Mouse (Mus musculus) T-helper 1 cell (primary cell): ENCODE data around the gene Luzp2.

Source experiments
- in situ Hi-C: fragments of 300-600 bp; cut with MboI, MseI; formaldehyde crosslinking; loops from one replicate; pipeline ENCODE4 v1.15.1; 2025; ENCODE audit warnings: high pct_unique_total_duplicates

Gene Luzp2

GRCm38 (mm10) chr7:54835372-54835851 lies at the start of gene Luzp2:
Gene Luzp2 (plus strand): TSS chr7:54835498.
- in situ Hi-C loops = no loop called here

- in situ Hi-C loops = no loop called here
These were observed 47.8 kb upstream of the Luzp2 start for GRCm38 (mm10) chr7:54787456-54787855.

- in situ Hi-C loops = no loop called here
These were observed 16.7 kb upstream of the Luzp2 start for GRCm38 (mm10) chr7:54818606-54819005.

GRCm38 (mm10) chr7:54828751-54829150 lies 6.5 kb upstream of the Luzp2 start:
- in situ Hi-C loops = no loop called here

- in situ Hi-C loops = no loop called here
These were observed 634 bp downstream of the Luzp2 start for GRCm38 (mm10) chr7:54835911-54836352.

GRCm38 (mm10) chr7:54836437-54836836 lies 1.1 kb downstream of the Luzp2 start:
- in situ Hi-C loops = no loop called here

GRCm38 (mm10) chr7:54842807-54843335 lies 7.6 kb downstream of the Luzp2 start:
- in situ Hi-C loops = no loop called here

GRCm38 (mm10) chr7:54845875-54846691 lies 10.8 kb downstream of the Luzp2 start:
- in situ Hi-C loops = loop anchor here (5.0 kb wide), 1 partner anchor 866 kb away; no protein-coding TSS in a partner anchor

- in situ Hi-C loops = loop anchor here (5.0 kb wide), 1 partner anchor 866 kb away; no protein-coding TSS in a partner anchor
These were observed 11.4 kb downstream of the Luzp2 start for GRCm38 (mm10) chr7:54846692-54847020.

GRCm38 (mm10) chr7:54852860-54853259 lies 17.6 kb downstream of the Luzp2 start:
- in situ Hi-C loops = no loop called here

- in situ Hi-C loops = no loop called here
These were observed 26.0 kb downstream of the Luzp2 start for GRCm38 (mm10) chr7:54861230-54861856.

GRCm38 (mm10) chr7:54878928-54879644 lies 43.8 kb downstream of the Luzp2 start:
- in situ Hi-C loops = no loop called here

GRCm38 (mm10) chr7:54893709-54894627 lies 58.7 kb downstream of the Luzp2 start:
- in situ Hi-C loops = no loop called here

- in situ Hi-C loops = no loop called here
These were observed 63.3 kb downstream of the Luzp2 start for GRCm38 (mm10) chr7:54898589-54898988.

- in situ Hi-C loops = no loop called here
These were observed 74.7 kb downstream of the Luzp2 start for GRCm38 (mm10) chr7:54909958-54910357.

GRCm38 (mm10) chr7:54914030-54914429 lies 78.7 kb downstream of the Luzp2 start:
- in situ Hi-C loops = no loop called here

- in situ Hi-C loops = no loop called here
These were observed 86.7 kb downstream of the Luzp2 start for GRCm38 (mm10) chr7:54921991-54922390.

- in situ Hi-C loops = loop anchor here (5.0 kb wide), 1 partner anchor 39 kb away; no protein-coding TSS in a partner anchor
These were observed 121.5 kb downstream of the Luzp2 start for GRCm38 (mm10) chr7:54956759-54957158.

- in situ Hi-C loops = no loop called here
These were observed 127.4 kb downstream of the Luzp2 start for GRCm38 (mm10) chr7:54962678-54963077.

- in situ Hi-C loops = no loop called here
These were observed 142.1 kb downstream of the Luzp2 start for GRCm38 (mm10) chr7:54977372-54977771.

- in situ Hi-C loops = no loop called here
These were observed 145.3 kb downstream of the Luzp2 start for GRCm38 (mm10) chr7:54980585-54980984.
